Mouse (Mus musculus): ENCODE results near the gene Hoxd3.

The Hoxd3 gene

GRCm38 (mm10) chr2:74748436-74748995 lies 36.8 kb downstream of the Hoxd3 start:
- no peak for DNase-seq

DNA sequence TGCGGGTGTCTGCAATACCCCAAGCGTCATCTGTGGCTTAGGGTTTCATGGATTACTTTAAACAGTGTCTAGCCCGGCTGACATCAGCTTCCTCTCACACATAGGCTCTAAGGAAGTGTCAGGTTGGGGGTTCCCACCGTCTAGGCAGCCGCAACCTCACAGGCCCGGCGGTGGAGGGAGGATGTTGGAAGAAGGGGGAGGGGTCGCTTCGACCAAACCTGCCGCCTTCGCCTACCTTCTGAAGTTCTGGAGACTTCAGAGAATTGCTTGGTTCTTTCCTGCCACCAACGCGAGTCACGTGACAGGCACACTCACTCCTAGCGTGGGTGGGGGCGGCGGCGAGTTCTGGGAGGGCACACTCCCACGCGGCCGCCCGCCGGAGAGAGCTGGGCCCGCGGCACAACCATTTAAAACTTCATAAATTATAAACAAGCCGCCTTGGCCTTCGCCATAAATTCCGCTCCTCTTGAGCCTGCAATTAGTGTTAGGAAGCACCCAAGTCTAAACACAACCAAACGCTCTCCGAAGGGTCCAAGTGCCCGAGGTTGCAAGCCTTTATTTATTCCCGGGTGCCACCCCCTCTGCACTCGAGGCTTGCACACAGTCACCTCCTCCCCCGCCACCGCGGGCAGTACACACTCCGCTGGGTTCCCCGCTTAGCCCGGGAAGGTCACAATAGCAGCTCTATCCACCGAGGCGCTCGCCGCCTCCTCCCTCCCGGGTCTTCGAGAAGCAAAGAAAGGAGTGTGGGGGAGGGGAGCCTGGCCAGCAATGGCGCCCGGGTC lies 37.8 kb downstream of the Hoxd3 start:
- peak; percentile 12 for DNase-seq

GRCm38 (mm10) chr2:74750731-74751250 lies 39.1 kb downstream of the Hoxd3 start:
- DNase-seq, result no peak

- no peak for DNase-seq
These were observed 40.1 kb downstream of the Hoxd3 start for GRCm38 (mm10) chr2:74751861-74752260.

GRCm38 (mm10) chr2:74752431-74753174 lies 40.9 kb downstream of the Hoxd3 start:
- no peak for DNase-seq

GRCm38 (mm10) chr2:74753175-74753523 lies 41.4 kb downstream of the Hoxd3 start:
- no peak for DNase-seq

DNA sequence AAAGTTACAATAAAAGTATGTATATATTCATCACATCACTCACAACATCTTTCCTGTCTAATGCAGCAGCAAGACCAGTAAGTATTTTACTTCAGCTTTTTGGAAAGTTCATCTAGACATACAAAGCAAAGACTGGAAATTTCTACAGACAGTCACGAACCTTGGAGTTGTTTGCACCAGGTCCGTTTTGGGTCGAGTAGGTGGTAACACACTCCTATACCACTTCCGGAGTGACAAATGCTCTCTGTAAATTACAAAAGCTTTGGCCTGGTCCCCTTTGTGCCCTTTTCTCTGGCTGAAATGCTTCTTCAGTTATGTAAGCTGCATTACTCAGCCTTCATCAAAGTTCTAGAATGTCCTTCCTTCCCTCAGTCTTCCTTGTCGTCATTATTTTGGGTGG lies 42.0 kb downstream of the Hoxd3 start:
- DNase-seq, result no peak

DNA sequence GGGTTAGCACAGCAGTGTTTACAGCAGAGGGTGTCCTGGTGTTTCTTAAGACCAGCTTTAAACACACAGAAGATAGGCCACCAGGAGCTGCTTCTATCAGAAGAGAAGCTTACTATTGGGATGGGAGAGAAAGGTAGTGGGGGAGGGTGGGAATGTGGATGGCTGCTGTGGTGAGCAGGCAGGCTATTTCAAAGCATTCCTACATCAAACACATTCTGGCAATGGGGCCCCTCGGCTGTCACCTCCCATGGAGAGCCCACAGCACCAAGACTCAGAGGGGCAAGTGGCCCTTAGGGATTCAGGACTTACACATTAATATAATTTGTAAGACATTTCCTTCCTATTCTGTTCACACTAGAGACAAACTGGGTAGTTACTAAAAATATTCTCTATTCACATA lies 48.4 kb downstream of the Hoxd3 start:
- DNase-seq, result no peak

GRCm38 (mm10) chr2:74761941-74762340 lies 50.2 kb downstream of the Hoxd3 start:
- DNase-seq, result no peak

DNA sequence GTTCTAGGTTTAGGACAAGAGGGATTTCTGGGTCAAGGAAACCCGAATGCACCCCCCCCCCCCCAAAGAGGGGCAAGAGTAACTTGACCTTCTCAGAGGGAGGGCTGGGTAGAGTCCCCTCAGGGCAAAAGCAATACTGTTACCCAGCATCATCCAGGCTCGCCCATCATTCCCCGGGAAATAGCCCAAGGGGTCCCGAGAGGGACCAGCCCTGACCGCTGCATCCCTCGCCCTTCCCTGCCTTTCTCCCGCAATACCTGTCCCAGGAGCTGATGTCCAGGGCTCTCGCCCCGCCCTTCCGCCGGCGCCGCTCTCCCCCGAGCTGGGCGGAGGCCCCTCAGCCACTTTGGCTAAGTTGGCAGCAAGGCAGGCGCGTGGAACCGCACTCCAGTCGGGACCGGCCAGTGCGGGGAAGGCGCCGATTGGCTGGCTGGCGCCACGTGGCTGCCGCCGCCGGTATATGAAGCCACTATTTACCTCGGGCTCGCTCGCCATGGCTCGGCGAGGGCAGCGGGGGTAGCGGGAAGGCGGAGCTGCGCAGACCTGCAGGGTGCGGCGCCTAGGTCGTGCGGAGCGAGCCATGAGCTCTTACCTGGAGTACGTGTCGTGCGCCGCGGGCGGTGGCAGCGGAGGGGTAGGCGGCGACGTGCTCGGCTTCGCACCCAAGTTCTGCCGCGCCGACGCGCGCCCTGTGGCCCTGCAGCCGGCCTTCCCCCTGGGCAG lies 51.0 kb downstream of the Hoxd3 start, which contains the start of gene Hoxd1:
Gene Hoxd1 (plus strand): TSS at position 459 of the 723 bp plus-strand sequence.
- no peak for DNase-seq

GRCm38 (mm10) chr2:74763245-74763735 lies 51.6 kb downstream of the Hoxd3 start:
- no peak for DNase-seq

GRCm38 (mm10) chr2:74763976-74764375 lies 52.2 kb downstream of the Hoxd3 start:
- no peak for DNase-seq

- no peak for DNase-seq
These were observed 62.6 kb downstream of the Hoxd3 start for GRCm38 (mm10) chr2:74774359-74774758.

- DNase-seq, result no peak
These were observed 66.0 kb downstream of the Hoxd3 start for GRCm38 (mm10) chr2:74777536-74778275.

GRCm38 (mm10) chr2:74781386-74781785 lies 69.7 kb downstream of the Hoxd3 start:
- no peak for DNase-seq

GRCm38 (mm10) chr2:74795531-74795930 lies 83.8 kb downstream of the Hoxd3 start:
- no peak for DNase-seq
